Mouse (Mus musculus) right cerebral cortex, postnatal 10 days (tissue): Measurements from ENCODE around the gene Nuak1.

Experiments used
- DNase-seq, 2 experiments: peaks; one replicate each; pipeline ENCODE4 v3.0.0; 2021; ENCODE audit warnings: low spot score in 2 of 2

The Nuak1 gene

DNA sequence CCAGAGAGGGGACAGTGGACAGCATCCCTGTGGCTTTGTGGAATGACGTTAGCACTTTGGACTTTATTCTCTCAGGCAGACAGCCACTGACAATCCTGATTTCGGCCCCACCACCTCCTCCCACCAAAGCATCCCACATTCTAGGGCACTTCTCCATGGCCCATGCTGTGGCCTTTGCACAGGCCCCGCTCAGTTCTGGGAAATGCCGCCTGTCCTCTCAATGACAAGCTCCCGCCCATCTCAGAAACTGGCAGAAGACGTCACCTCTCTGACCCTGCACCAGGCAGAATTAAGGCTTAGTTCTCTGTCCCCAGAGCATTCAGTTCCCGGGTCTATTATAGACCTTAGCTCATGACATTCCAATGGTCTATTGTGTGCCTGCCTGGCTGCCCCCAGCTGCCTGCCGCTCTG lies 7.0 kb upstream of the Nuak1 start:
- DNase-seq: peak in 1 of 2 experiments; percentile 20

DNA sequence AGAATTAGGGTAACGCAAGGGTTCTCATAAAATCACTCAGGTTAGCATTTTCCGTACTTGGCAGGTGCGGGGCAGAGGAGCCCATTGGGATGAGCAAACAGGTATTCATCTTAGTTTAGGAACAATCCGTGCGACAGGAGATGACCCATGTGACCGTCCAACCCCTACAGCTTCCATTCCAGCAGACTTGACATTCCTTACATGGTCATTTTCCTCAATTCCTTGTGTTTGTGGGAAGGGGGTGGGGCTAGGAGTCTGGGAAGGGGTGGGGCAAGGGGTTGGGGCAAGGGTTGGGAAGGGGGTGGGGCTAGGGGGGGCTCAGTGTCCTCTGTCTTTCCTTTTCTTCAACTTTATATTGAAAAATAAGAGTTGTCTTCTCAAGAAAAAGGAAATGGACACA lies 6.3 kb upstream of the Nuak1 start:
- DNase-seq: no peak

DNA sequence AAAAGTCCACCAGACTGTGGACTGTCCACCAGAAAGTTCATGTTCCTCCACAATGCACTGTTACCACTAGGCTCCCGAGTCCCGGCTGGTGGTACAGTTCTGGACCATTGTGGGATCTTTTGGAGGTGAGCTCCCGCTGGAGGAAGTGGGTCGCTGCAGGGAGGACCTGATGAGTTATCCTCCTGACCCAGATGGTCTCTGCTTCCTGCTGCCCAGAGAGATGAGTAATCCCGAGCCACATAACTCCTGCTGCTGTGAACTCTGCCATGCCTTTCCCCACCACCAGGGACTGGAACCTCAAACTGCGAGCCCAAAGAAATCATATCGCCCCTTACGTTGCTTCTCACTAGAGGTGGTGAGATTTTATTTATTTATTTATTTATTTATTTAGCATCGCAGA lies 4.0 kb upstream of the Nuak1 start:
- DNase-seq: no peak

DNA sequence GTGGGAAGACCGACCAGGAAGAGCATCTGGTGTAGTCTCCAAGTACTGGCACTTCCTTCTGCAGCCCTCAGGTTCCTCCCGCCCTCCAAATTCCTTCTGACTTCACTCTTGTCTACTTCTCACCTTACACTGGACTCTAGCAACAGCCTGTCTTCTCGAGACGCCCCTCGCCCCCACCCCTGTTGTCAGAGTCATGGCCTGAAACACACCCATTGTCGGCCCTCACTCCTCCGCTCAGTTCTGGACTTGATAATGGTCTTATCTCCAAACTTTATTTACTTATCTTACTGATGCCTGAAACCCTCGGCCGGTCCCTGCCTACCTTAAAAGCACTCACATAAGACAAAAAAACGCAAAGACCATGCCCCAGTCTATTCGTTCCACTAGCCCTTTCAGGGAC lies 1.4 kb upstream of the Nuak1 start:
- no peak for DNase-seq

DNA sequence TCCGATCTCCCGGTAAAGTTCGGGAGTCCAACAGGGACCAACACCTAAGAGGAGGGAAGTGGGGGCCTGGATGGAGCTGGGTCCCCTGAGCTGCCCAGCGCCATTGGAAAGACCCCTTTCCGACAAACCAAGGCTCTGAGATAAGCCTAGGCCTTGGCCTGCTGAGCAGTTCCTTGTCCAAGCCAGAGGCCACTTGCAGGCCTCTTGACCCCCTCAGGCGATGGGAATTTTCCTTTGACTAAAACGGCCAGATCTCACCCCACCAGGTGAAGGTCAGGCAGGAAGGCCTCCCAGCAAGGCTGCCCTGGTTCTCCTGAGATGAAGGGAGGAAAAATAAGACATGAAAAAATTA lies 1.0 kb upstream of the Nuak1 start:
- no peak for DNase-seq

DNA sequence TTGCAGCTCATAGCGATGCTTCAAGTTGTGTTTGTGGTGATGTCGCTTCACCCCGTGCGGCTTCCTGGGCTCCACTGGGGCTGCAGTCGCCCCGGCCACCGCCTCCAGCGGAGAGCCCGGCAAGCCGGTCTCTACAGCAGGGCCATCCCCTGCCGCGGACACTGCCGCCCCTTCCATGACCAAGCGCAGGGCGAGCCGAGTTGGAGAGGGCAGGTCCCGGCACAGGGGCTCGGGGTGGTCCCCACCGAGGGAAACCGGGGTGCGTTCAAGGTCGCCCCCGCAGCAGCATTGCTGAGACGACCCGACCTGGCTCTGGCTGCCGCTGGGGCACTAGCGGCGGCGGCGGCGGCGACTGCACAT lies 236 bp downstream of the Nuak1 start:
- no peak for DNase-seq

DNA sequence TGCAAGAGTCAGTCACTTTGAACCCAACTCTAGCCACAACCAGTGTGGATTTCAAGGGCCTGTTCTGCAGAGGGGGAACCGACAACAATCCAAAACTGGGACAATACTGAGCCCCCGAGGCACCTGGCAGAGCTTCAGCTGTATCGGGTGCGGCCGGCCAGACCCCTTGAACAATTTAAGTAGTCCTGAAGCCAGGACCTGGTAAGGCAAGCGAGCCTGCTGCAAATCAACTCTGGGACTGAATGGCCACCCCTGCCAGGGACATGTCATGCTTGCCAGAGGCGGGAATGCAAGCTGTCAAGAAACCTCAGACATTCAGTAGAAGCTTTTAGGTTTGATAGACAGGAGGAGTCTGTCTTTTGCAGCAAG lies 1.2 kb downstream of the Nuak1 start:
- DNase-seq: no peak

DNA sequence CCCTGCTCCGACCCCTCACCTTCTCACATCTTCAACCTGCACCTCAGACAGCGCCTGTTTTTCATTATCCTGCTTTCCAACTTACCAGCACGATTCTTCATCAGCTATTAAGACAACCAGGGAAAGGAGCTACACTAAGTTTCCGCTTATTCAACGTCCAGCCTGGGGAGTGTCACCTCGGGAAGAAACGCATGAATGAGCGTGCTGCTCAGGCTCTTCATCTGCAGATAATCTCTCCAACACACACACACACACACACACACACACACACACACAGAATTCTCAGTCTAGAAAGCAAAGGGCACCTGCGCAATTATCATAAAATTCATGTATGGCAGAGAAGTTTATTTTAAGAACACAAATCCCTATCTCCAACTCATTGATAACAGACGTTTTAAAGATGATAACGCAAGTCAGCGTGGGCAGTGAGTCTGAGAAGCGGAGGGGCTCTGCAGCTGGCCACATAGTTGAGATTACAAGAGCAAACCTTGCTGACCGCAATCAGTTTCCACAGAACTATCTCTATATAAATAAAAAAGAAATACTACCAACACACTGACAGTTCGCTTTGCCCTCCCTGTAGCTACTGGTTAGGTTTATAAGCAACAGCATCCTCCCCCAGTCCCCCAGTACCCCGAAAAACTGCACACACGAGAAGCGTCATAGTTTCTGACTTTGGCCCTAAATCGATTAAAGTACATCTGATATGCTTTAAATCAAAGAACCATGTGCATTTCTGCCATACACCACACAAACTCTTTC lies 1.8 kb downstream of the Nuak1 start:
- DNase-seq: no peak

DNA sequence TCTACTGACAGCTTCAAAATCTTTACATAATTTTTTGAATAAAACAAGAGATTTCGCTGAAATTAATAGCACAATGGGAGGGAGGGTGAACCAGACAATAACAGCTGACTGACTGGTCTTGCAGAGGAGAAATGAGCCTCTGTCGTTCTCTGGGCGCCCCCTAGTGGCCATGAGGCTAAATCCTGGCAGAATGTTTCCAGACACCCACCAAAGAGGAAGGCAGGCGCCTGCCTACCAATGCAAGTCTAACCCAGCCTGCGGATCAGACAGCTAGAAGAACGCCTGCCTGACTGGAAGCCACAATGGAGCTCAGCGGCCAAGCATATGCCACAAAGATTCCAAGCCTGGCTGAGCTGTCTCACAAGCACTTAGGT lies 2.4 kb downstream of the Nuak1 start:
- peak; percentile 98 to 99 for DNase-seq

DNA sequence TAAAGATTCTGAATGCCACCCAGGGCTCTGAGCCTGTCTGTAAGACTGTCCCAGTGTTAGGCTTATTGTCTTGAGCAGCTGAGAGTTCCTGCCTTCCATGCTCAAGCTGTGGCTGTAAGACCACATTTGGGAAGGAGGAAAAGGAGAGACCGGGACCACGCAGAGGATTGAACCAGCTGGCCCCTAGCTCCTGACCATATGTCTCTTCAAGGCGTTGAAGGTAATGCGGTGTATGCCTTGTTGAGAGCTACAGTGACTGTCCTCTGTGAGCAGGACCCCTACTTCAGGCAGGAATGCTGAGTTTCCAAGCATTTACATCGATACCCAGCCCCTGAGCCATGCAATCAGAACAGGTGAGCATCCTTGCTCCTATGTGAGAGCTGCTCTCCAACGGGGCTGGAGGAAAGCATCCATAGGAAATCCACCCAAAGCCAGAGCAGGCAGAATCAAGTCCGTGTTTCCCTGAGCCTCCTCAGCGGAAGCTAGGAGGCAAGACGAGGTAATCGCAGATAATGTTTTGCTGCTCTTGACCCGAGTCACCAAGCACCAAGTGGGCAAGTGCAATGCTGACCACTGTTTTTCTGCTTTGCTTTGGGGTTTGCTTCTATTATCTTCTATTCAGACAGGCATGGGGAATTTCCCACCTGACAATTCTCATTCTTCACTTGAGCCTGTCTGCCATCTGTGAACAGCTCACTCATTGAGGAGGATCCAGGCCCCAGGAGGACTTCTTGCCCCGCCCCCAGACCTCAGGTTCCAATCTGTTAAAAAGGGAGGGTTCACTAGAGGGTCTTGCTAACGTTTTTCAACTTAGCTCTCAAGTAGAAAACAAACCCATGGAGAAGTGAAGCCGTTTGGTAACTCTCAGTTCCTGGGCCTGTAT lies 3.0 kb downstream of the Nuak1 start:
- DNase-seq: peak in 1 of 2 experiments; percentile 57

DNA sequence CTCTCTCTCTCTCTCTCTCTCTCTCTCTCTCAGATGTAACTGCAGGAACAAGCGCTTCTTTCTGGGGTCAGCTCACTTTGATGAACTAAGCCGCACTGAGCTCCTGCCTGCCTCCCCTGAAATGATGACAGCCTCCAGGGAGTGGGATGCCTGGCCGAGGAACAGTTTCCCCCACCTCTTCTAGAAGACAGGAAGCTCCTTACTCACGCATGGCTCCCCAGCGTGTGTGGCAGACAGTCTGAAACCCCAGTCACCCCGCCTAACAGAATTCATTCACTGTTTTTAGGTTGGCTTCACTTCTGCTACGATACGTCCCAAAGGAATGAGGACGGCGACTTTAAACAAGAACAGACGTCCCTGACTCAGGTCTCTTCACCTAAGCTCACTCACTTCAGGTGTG lies 4.5 kb downstream of the Nuak1 start:
- DNase-seq: peak in 1 of 2 experiments; percentile 27

DNA sequence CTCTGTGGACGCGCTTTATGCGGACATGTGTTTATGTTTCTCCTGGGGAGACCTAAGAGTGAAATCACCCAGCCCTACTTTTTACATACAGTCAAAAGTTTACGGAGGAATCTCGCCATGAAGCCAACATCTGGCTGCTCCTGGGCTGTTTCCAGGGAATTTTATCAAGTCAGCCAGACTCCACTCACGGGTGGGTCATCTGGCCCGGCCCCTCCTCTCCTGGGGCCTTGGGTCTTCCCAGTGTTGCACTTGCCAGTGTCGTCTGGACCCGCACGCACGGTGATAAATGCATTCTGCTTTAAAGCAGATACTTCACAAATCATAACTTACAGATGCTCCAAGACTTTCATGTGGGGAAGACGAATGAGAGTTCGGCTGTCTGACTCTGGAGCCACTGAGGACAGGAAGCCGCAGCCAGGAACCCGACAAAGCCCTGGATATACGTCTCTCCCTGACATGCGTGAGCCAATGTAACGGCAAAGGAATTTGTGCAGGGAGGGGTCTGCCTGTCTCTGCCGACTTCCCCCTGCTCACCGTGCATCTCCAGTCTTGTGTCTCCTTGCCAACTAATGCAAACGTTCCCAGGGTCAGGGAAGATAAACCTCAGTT lies 7.1 kb downstream of the Nuak1 start:
- no peak for DNase-seq

DNA sequence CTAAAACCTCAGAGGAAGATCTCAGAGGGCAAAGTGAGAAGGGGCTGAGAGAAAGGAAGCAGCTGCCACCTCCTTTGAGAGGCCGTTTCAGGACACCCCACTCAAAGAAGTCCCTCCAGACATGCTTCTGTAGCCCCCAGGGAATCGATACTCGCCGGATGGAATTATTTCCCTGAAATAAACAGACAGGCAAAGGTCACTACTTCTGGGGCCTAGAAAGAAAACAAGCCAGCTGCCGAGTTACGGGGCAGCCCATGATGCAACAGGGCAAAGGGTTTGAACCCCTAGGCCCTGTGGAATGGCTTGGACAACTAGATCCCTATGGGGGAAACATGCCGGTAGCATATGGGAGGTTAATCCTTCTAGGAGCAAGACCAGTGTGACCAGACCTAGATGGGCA lies 16.0 kb downstream of the Nuak1 start:
- no peak for DNase-seq

DNA sequence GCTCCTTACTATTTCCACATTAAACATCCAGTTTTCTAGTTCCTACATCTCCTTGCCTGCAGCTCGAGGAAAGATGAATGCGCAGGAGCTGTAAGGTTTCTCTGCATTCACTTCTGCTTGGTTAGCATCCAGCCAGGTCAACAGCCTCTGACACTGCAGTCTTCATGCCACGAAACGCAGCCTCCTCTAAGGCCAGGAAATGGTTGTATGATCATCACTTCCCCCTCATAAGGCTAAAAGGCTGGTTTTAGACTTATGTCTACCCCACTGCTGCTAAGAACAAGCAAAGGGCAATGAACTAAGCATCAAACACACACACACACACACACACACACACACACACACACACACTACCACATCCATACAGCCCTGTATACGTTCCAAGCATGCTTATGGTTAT lies 16.5 kb downstream of the Nuak1 start:
- DNase-seq: no peak

DNA sequence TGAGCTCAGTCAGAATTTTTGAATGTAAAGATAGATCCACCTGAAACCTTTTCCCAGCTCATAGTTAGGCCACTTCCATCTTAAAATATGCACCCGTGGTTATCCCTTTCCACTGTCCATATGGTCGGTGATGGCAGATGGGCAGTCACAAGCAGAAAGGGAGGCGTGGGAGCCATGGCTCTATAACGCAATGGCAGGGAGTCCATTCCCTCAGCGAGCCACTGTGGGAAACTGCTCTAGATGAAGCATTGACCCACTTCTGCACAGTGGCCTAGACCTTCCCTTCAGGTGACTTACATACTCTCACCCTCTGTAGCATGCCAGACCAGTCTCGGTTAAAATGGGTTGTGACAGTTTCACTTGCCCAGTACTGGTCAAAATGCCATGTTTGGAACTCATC lies 19.8 kb downstream of the Nuak1 start:
- no peak for DNase-seq

DNA sequence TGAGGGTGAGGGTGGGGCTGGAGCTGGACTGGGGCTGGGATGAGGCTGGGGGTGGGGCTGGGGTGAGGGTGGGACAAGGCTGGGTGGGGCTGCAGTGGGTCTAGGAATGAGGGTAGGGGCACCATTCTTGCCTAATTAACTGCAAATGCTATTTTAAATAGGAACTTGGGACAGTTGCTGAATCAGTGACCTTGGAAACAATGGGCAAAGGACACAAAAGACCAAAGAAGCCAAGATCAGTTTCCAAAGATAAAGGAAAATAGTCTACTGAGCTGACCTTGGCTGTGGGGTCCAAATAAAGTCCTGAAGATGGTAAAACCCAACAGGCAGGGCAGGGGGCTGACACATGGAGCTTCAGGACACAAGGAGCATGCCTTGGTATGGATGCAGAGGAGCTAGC lies 22.0 kb downstream of the Nuak1 start:
- no peak for DNase-seq

DNA sequence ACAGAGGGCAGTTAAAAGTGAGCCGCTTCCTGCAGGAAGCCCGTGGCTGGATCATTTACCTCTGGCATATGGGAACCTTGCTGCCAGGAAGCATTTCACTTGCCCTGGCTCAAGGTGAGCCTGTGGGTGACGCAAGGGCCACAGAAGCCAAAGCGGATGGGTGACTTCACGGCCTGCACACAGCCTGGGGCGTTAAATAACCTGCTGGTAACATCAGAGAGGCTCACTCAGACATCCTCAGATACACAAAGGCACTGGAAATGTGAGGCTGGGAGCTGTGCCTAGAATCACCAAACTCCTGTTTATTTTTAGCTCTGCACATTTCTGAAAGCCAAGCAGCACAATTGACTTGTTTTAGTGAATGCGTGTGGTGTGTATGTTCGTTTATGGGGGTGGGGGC lies 23.6 kb downstream of the Nuak1 start:
- DNase-seq: no peak

DNA sequence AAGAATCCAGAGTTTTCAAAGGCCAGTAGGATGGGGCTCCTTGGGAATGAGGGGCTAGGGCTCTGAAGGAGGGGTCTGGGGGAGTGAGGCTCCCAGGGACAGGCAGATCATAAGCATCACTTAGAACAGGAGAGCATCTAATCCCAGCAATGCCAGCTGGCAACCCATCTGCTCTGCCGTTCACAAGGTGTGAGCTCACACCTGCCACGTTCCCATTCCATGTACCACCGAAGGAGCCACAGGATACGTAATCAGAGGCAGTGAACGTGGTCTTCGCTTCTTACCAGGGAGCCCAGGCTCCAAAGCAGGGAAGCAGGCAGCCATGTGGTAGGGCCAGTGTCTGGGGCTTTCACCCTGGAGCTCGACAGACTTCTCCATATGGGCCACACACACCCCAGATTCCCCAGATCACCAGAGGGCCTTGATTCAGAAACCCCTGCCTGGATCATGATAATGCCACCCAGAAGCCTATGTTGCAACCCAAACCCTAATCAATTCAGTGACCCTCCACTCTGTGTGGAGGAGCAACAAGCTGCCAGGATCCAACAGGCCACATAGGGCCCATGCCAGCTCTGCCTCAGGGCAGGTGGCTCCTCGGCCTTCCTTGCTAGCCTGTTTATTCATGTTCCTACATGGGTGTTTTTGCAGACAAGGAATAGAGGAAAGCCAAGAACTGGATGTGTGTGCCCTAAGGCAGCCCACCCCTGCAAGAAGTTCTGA lies 25.3 kb downstream of the Nuak1 start:
- DNase-seq: no peak

DNA sequence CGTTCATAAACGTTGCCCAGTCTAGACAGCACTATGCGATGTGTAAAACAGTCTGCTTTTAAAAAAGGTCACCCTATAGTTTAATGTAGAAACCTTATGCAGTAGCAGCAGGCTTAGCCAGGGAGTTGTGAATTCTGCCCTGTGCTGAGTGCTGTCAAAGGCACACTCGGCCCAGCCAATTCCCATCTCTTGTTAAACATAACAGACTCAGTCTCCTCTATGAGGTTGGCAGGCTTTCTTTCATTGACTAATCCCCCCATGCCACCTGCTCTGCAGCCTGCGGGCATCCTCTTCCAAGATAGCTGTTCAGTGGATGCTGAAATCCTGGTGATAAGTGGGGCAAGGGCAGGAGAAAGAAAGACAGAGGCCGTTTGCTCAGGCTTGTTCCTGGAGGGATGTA lies 27.1 kb downstream of the Nuak1 start:
- DNase-seq: peak; percentile 65 to 66

DNA sequence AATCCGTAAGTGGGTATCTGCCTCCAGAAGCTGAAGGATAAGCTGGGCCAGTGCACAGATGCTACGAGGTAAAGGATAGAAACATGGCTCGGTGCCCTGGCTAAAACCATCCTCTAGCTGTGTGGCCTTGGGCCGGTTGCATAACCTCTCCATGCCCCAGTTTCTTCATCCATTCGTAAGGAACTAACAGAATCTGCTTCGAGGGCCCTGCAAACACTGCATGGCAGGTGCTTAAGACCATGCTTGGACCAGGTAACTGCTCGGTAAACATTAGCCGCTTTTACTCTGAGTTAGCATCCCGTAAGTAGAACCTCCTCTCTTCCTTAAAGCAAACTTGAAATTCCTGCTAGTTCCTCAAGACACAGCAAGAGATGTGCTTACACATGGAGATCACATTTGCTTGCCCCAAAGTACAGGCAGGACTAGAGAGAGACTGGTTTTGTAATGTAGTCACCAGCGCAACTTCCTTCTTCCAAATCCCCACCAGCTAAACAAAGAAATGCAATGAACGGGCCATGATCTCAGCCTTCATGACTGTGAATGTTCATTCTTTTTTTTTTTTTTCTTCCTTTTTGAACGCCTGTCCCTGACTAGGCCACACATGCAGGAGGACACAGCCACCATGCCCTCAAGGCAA lies 28.0 kb downstream of the Nuak1 start:
- no peak for DNase-seq

DNA sequence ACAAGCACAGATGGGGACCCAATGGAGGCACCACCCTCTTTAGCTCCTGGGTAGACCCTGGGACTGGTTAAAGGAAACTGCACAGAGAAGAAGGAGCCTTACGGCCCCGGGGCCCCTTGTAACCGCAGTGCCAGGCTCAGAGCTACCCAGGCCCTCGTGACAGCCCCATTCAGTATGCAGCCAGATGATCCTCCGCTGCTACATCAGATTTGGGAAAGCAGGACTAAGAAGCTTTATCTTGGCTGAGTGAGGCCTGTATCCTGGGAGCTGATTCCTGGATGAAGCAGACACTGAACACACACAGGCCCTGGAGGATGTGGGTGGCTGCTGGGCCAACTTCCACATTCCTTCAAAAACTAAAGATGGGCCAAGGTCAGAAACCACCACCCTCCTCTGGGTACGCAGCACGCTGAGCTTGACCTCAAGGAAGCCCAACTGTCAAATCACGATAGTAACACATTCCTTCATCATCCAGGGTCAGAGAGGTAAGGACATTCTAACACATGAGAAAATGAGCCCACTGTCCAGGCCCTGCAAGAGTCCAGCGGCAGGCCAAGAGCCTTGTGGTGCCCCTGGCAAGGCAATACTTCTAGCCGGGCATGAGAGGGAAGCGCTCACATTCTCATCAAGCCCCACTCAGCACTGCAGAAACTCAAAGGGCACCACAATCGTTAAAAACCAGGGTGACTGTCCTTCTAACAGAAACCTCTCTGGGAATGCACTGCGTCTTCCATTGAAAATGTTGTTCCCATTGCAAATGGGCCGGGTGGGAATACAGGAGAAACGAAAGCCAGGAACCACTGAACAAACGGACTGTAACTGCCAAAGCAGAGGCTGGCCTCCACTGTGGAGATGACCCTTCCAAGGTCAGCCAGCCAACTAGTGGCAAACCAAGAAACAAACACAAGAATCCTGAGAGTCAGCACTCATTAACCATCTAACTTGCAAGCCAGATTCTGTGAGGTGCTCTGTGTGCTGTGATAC lies 29.0 kb downstream of the Nuak1 start:
- DNase-seq: no peak
